Mouse (Mus musculus) stomach, postnatal 0 days (tissue): ENCODE data around the gene Kcna2.

ENCODE experiments used
- CTCF ChIP-seq: IDR thresholded peaks from 2 replicates; pipeline ENCODE4 v1.5.1; 2016; ENCODE audit warnings: antibody characterized with exemption, low read depth, mild to moderate bottlenecking, moderate library complexity
- EP300 ChIP-seq: optimal IDR thresholded peaks from 2 replicates; pipeline ENCODE3; 2016; ENCODE audit warnings: antibody characterized with exemption

GRCm38 (mm10) chr3:107065510-107066095, 35.3 kb upstream of the Kcna2 start:
- TF ChIP-seq CTCF (no peak), EP300 (no peak)
